Mouse (Mus musculus) forebrain, embryonic 16.5 days (tissue): ENCODE measurements around the gene Trpv6. TPM values are rescaled to one million over a fixed set of nuclear protein-coding genes. Genes with fewer than 3 reads are reported as not detected.
A peak's percentile ranks its signal among the peaks of the same experiment; 100 is the strongest.

Experiments used
- ATAC-seq: fragments of 200-750 bp; cut with Nextera tagmentation; 2 replicates; pipeline ENCODE4 v1.8.0; 2017; ENCODE audit warnings: mild to moderate bottlenecking, moderate library complexity
- H3K27ac ChIP-seq: fragments of 300-500 bp; sonication (generic); 2 replicates; pipeline ENCODE4 v1.5.1; 2014; ENCODE audit warnings: low read length, control low read depth
- H3K27me3 ChIP-seq: fragments of 300-500 bp; sonication (generic); replicated peaks from 2 replicates; pipeline ENCODE4 v1.6.1; 2014; ENCODE audit warnings: low read length; ENCODE audit not compliant: control insufficient read depth, insufficient read depth
- H3K36me3 ChIP-seq: fragments of 300-500 bp; sonication (generic); 2 replicates; pipeline ENCODE4 v1.6.1; 2014; ENCODE audit not compliant: control insufficient read depth, insufficient read depth
- H3K4me1 ChIP-seq: fragments of 300-500 bp; sonication (generic); replicated peaks from 2 replicates; pipeline ENCODE4 v1.6.1; 2014; ENCODE audit warnings: low read length; ENCODE audit not compliant: control insufficient read depth, insufficient read depth
- H3K4me2 ChIP-seq: fragments of 300-500 bp; sonication (generic); 2 replicates; pipeline ENCODE4 v1.6.1; 2014; ENCODE audit warnings: mild to moderate bottlenecking, low read length, control low read depth
- H3K4me3 ChIP-seq: fragments of 300-500 bp; sonication (generic); replicated peaks from 2 replicates; pipeline ENCODE4 v1.5.1; 2014; ENCODE audit warnings: mild to moderate bottlenecking, low read length, control low read depth
- H3K9ac ChIP-seq: fragments of 300-500 bp; sonication (generic); replicated peaks from 2 replicates; pipeline ENCODE4 v1.6.1; 2014; ENCODE audit warnings: low read depth, low read length, control low read depth
- H3K9me3 ChIP-seq: fragments of 300-500 bp; sonication (generic); 2 replicates; pipeline ENCODE4 v1.6.1; 2016; ENCODE audit warnings: low read length; ENCODE audit not compliant: control insufficient read depth
- WGBS: fragments of 180-500 bp; shearing (Covaris S2); extraction: QIAGEN DNeasy Blood & Tissue Kit; methylation state at CpG from one replicate; pipeline ENCODE4 v1.1.7; 2014; 5-methylcytosine and 5-hydroxymethylcytosine counted together
- polyA plus RNA-seq: library from polyadenylated mRNA; unstranded; fragments of >200 nt; fragmentation: Nextera tagmentation; extraction: Ambion mirVana; gene quantifications from 2 replicates; pipeline ENCODE4 v1.2.1, GENCODE M21; 2015

The Trpv6 gene
- polyA plus RNA-seq, 1 experiment from 2014 or later = 0.60 TPM

- peak overlapping the region; percentile 86 for H3K4me3 ChIP-seq
- H3K4me2 ChIP-seq = peak overlapping the region; percentile 69
- no peaks in the 10 kb centered on the region for H3K36me3 ChIP-seq
- H3K4me1 ChIP-seq = peaks cover 18% of the 10 kb centered on the region
- peak overlapping the region; percentile 95 for H3K27ac ChIP-seq
- peak; percentile 34 for ATAC-seq
- H3K9me3 ChIP-seq = no peaks in the 10 kb centered on the region
- H3K9ac ChIP-seq = peak overlapping the region; percentile 88
- H3K27me3 ChIP-seq = no peaks in the 10 kb centered on the region
- 1% methylated on average over 7 of the region's 7 CpGs for WGBS
Observed at GRCm38 (mm10) chr6:41605794-41606104, 30.5 kb downstream of the Trpv6 start.

GRCm38 (mm10) chr6:41605061-41605793 is 31.0 kb downstream of the Trpv6 start, which contains the start of gene Ephb6:
TSS of gene Ephb6 (plus strand) at chr6:41605482.
- no peaks in the 10 kb centered on the region for H3K36me3 ChIP-seq
- WGBS = under 1% methylated on average over 68 of the region's 68 CpGs
- H3K9ac ChIP-seq = peak within 1 kb of the TSS; percentile 88
- H3K4me2 ChIP-seq = peak within 1 kb of the TSS; percentile 69
- no peaks in the 10 kb centered on the region for H3K9me3 ChIP-seq
- peak within 1 kb of the TSS; percentile 86 for H3K4me3 ChIP-seq
- H3K27ac ChIP-seq = peak within 1 kb of the TSS; percentile 95
- peaks cover 18% of the 10 kb centered on the region for H3K4me1 ChIP-seq
- no peaks in the 10 kb centered on the region for H3K27me3 ChIP-seq
- ATAC-seq = peak; percentile 92

GRCm38 (mm10) chr6:41604401-41605050 is 31.7 kb downstream of the Trpv6 start:
- H3K4me2 ChIP-seq = peak overlapping the region; percentile 69
- under 1% methylated on average over 23 of the region's 23 CpGs for WGBS
- H3K4me1 ChIP-seq = peaks cover 18% of the 10 kb centered on the region
- no peaks in the 10 kb centered on the region for H3K36me3 ChIP-seq
- H3K27me3 ChIP-seq = no peaks in the 10 kb centered on the region
- peak overlapping the region; percentile 88 for H3K9ac ChIP-seq
- peak; percentile 67 for ATAC-seq
- peak overlapping the region; percentile 86 for H3K4me3 ChIP-seq
- no peaks in the 10 kb centered on the region for H3K9me3 ChIP-seq
- H3K27ac ChIP-seq = peak overlapping the region; percentile 95

- H3K9ac ChIP-seq = no peak overlapping the region
- 86% methylated on average over 1 of the region's 1 CpGs for WGBS
- ATAC-seq = no peak
Observed at GRCm38 (mm10) chr6:41582189-41582588, 54.0 kb downstream of the Trpv6 start.

GRCm38 (mm10) chr6:41581295-41581694 is 54.9 kb downstream of the Trpv6 start:
- H3K27ac ChIP-seq = no peak overlapping the region
- H3K27me3 ChIP-seq = no peaks in the 10 kb centered on the region
- H3K36me3 ChIP-seq = no peaks in the 10 kb centered on the region
- 0 out of 2 replicates have a peak, but pooled peaks cover 2% of the 10 kb centered on the region for H3K4me1 ChIP-seq
- H3K4me3 ChIP-seq = no peak overlapping the region
- H3K9me3 ChIP-seq = no peaks in the 10 kb centered on the region
- ATAC-seq = no peak
- H3K4me2 ChIP-seq = no peak overlapping the region
- 73% methylated on average over 7 of the region's 7 CpGs for WGBS
- no peak overlapping the region for H3K9ac ChIP-seq

More at GRCm38 (mm10) chr6:41582189-41582588, 54.0 kb downstream of the Trpv6 start:
- H3K4me2 ChIP-seq = no peak overlapping the region
- no peaks in the 10 kb centered on the region for H3K27me3 ChIP-seq
- H3K4me1 ChIP-seq = 0 out of 2 replicates have a peak, but pooled peaks cover 2% of the 10 kb centered on the region
- no peaks in the 10 kb centered on the region for H3K9me3 ChIP-seq
- H3K36me3 ChIP-seq = no peaks in the 10 kb centered on the region
- no peak overlapping the region for H3K4me3 ChIP-seq
- no peak overlapping the region for H3K27ac ChIP-seq

- Histone ChIP-seq H3K4me2 (no peak overlapping the region), H3K4me1 (0 out of 2 replicates have a peak, but pooled peaks cover 2% of the 10 kb centered on the region), H3K36me3 (no peaks in the 10 kb centered on the region), H3K9ac (no peak overlapping the region), H3K27ac (no peak overlapping the region), H3K4me3 (no peak overlapping the region), H3K27me3 (no peaks in the 10 kb centered on the region), H3K9me3 (no peaks in the 10 kb centered on the region)
- WGBS = 21% methylated on average over 5 of the region's 5 CpGs
- ATAC-seq = peak; percentile 63; the same call in 1 of the 2 replicates
Observed at GRCm38 (mm10) chr6:41577297-41577696, 58.9 kb downstream of the Trpv6 start.

GRCm38 (mm10) chr6:41576526-41577097 is 59.6 kb downstream of the Trpv6 start:
- 0 out of 2 replicates have a peak, but pooled peaks cover 2% of the 10 kb centered on the region for H3K4me1 ChIP-seq
- no peaks in the 10 kb centered on the region for H3K36me3 ChIP-seq
- H3K9ac ChIP-seq = no peak overlapping the region
- 50% methylated on average over 5 of the region's 5 CpGs for WGBS
- no peak overlapping the region for H3K27ac ChIP-seq
- H3K27me3 ChIP-seq = no peaks in the 10 kb centered on the region
- no peak overlapping the region for H3K4me3 ChIP-seq
- H3K9me3 ChIP-seq = no peaks in the 10 kb centered on the region
- H3K4me2 ChIP-seq = no peak overlapping the region
- no peak for ATAC-seq

Other genes with a start within 250 kb of the Trpv6 start
- gene Gm5771, start 244.0 kb downstream of the Trpv6 start, polyA plus RNA-seq = not detected in 2 replicates
- gene Gm10334, start 190.3 kb downstream of the Trpv6 start, polyA plus RNA-seq = not detected in 2 replicates
- gene Prss1, start 177.5 kb downstream of the Trpv6 start, polyA plus RNA-seq = not detected in 2 replicates
- gene Prss2, start 114.6 kb downstream of the Trpv6 start, polyA plus RNA-seq = not detected in 2 replicates
- 37.7 and 39.4 TPM in 2 replicates for gene Ephb6, start 30.9 kb downstream of the Trpv6 start, polyA plus RNA-seq
- not detected in 2 replicates for gene Trpv5, start 44.4 kb upstream of the Trpv6 start, polyA plus RNA-seq
- gene Llcfc1, start 48.0 kb upstream of the Trpv6 start, polyA plus RNA-seq = not detected in 2 replicates
- 0.29 and 0.48 TPM in 2 replicates for gene Kel, start 67.9 kb upstream of the Trpv6 start, polyA plus RNA-seq
- not detected in 2 replicates for gene Olfr459, start 138.8 kb upstream of the Trpv6 start, polyA plus RNA-seq
- gene Pip, start 211.1 kb upstream of the Trpv6 start, polyA plus RNA-seq = not detected in 2 replicates
- not detected in 2 replicates for gene Sval2, start 216.6 kb upstream of the Trpv6 start, polyA plus RNA-seq